In genomic region chr9:21030055-21030600, GRCm38 (mm10) we compare ENCODE assay signal across 8 mouse cellular contexts. TPM values are rescaled to one million over a fixed set of nuclear protein-coding genes. Genes with fewer than 3 reads are reported as not detected.
A peak's percentile ranks its signal among the peaks of the same experiment; 100 is the strongest.
DNase-seq lines count a peak whose midpoint lies in the region; ATAC-seq and TF ChIP-seq lines count a peak whose summit lies in the region.

No protein-coding gene starts in this region.

- no peaks in the 10 kb centered on the region for H3K9me3 ChIP-seq in E14TG2a.4 (ENCODE audit: low read length)
- H3K9me3 ChIP-seq in liver, embryonic 16.5 days (replicated peaks; ENCODE audit: control insufficient read depth, low read length) = no peaks in the 10 kb centered on the region

- WGBS in liver, embryonic 16.5 days (ENCODE audit: insufficient replicate concordance) = 11% methylated on average over 22 of the region's 22 CpGs

- H3K9ac ChIP-seq in liver, embryonic 16.5 days (ENCODE audit: low read depth, low read length) = peak overlapping the region; percentile 92

- H3K4me1 ChIP-seq in E14TG2a.4 (replicated peaks; ENCODE audit: low read depth, low read length) = peaks cover 93% of the 10 kb centered on the region
- H3K4me1 ChIP-seq in liver, embryonic 16.5 days (ENCODE audit: control insufficient read depth, low read depth, low read length) = peaks cover 56% of the 10 kb centered on the region

- peak; percentile 15; the same call in 1 of the 2 replicates for ATAC-seq in granulocyte monocyte progenitor cell, adult 5-6 weeks (replicated peaks; ENCODE audit: poor library complexity, severe bottlenecking)
- ATAC-seq in liver, embryonic 16.5 days (ENCODE audit: low read depth) = no peak

- peak; percentile 95 for DNase-seq in heart, adult 11 months
- no peak for DNase-seq in heart, adult 18-20 months
- no peak for DNase-seq in cerebellum, postnatal 25 days
- DNase-seq in frontal cortex, adult 2 months (ENCODE audit: extremely low spot score in 1 of 2, low spot score in 1 of 2) = no peak
- DNase-seq in cerebellum, postnatal 4 days (ENCODE audit: low spot score in 2 of 2) = no peak

- H3K27me3 ChIP-seq in E14TG2a.4 (ENCODE audit: insufficient read depth, low read length) = peaks cover 32% of the 10 kb centered on the region
- peaks cover 34% of the 10 kb centered on the region for H3K27me3 ChIP-seq in liver, embryonic 16.5 days (ENCODE audit: control insufficient read depth, insufficient read depth, low read depth, low read length)

- peaks cover 39% of the 10 kb centered on the region for H3K36me3 ChIP-seq in E14TG2a.4 (ENCODE audit: insufficient read depth, low read length)
- H3K36me3 ChIP-seq in liver, embryonic 16.5 days (ENCODE audit: control insufficient read depth, insufficient read depth) = no peaks in the 10 kb centered on the region

- peak overlapping the region; percentile 99 for H3K4me2 ChIP-seq in liver, embryonic 16.5 days (ENCODE audit: low read depth, low read length)

- peak overlapping the region; percentile 74 for H3K4me3 ChIP-seq in E14TG2a.4 (replicated peaks; ENCODE audit: low read length)
- peak overlapping the region; percentile 76 for H3K4me3 ChIP-seq in liver, embryonic 16.5 days (ENCODE audit: low read depth, low read length)

- no peak for TF ChIP-seq CTCF in E14TG2a.4 (conservative IDR thresholded peaks at IDR 0.05; ENCODE audit: low read length)

- H3K27ac ChIP-seq in liver, embryonic 16.5 days (ENCODE audit: low read length) = peak overlapping the region; percentile 96

RNA-seq across cellular contexts. Expression of gene Icam4, which starts 1.0 kb away (rescaled TPM):
- total RNA-seq in heart, adult 18-20 months (2021) = 1 to 10 TPM; 1.2 to 1.3 TPM
- total RNA-seq in granulocyte monocyte progenitor cell, adult 5-6 weeks (2014; fragmentation: Nextera tagmentation) = 2.1 and 2.3 TPM in 2 replicates
- 0.31 and 1.2 TPM in 2 replicates for total RNA-seq in granulocyte monocyte progenitor cell, adult 5-6 weeks (2017)
- polyA plus RNA-seq in liver, embryonic 16.5 days (2015; fragmentation: Nextera tagmentation; extraction: Ambion mirVana) = 172 and 184 TPM in 2 replicates
- 3.3 TPM in 2 replicates for polyA plus RNA-seq in frontal cortex, adult 2 months (2012; rRNA removed)

RNA-seq across cellular contexts. Expression of gene Icam5, which starts 1.7 kb away (rescaled TPM):
- not detected for total RNA-seq in heart, adult 18-20 months (2021)
- 0.36 TPM in 1 of 2 replicates, not detected in the other for total RNA-seq in granulocyte monocyte progenitor cell, adult 5-6 weeks (2014; fragmentation: Nextera tagmentation)
- total RNA-seq in granulocyte monocyte progenitor cell, adult 5-6 weeks (2017) = 0.04 TPM in 1 of 2 replicates, not detected in the other
- polyA plus RNA-seq in liver, embryonic 16.5 days (2015; fragmentation: Nextera tagmentation; extraction: Ambion mirVana) = 0.26 and 0.30 TPM in 2 replicates
- polyA plus RNA-seq in frontal cortex, adult 2 months (2012; rRNA removed) = 220 and 241 TPM in 2 replicates

RNA-seq across cellular contexts. Expression of gene Icam1, which starts 14.3 kb away (rescaled TPM):
- 1 to 10 TPM; 8.7 to 9.1 TPM for total RNA-seq in heart, adult 18-20 months (2021)
- 11.6 and 14.7 TPM in 2 replicates for total RNA-seq in granulocyte monocyte progenitor cell, adult 5-6 weeks (2014; fragmentation: Nextera tagmentation)
- total RNA-seq in granulocyte monocyte progenitor cell, adult 5-6 weeks (2017) = 5.9 and 8.0 TPM in 2 replicates
- 10.6 and 11.9 TPM in 2 replicates for polyA plus RNA-seq in liver, embryonic 16.5 days (2015; fragmentation: Nextera tagmentation; extraction: Ambion mirVana)
- polyA plus RNA-seq in frontal cortex, adult 2 months (2012; rRNA removed) = 2.9 and 3.5 TPM in 2 replicates

RNA-seq across cellular contexts. Expression of gene Mrpl4, which starts 27.6 kb away (rescaled TPM):
- 100 to 1,000 TPM; 130 to 138 TPM for total RNA-seq in heart, adult 18-20 months (2021)
- total RNA-seq in granulocyte monocyte progenitor cell, adult 5-6 weeks (2014; fragmentation: Nextera tagmentation) = 44.8 and 73.4 TPM in 2 replicates
- total RNA-seq in granulocyte monocyte progenitor cell, adult 5-6 weeks (2017) = 44.5 and 46.0 TPM in 2 replicates
- polyA plus RNA-seq in liver, embryonic 16.5 days (2015; fragmentation: Nextera tagmentation; extraction: Ambion mirVana) = 58.0 and 59.8 TPM in 2 replicates
- 114 and 131 TPM in 2 replicates for polyA plus RNA-seq in frontal cortex, adult 2 months (2012; rRNA removed)

RNA-seq across cellular contexts. Expression of gene Zglp1, which starts 36.8 kb away (rescaled TPM):
- total RNA-seq in heart, adult 18-20 months (2021) = not detected
- total RNA-seq in granulocyte monocyte progenitor cell, adult 5-6 weeks (2014; fragmentation: Nextera tagmentation) = 6.2 TPM in 1 of 2 replicates, not detected in the other
- not detected in 2 replicates for total RNA-seq in granulocyte monocyte progenitor cell, adult 5-6 weeks (2017)
- polyA plus RNA-seq in liver, embryonic 16.5 days (2015; fragmentation: Nextera tagmentation; extraction: Ambion mirVana) = 0.43 TPM in 1 of 2 replicates, not detected in the other
- polyA plus RNA-seq in frontal cortex, adult 2 months (2012; rRNA removed) = not detected in 2 replicates
